Mouse (Mus musculus) kidney, postnatal 4 days (tissue): ENCODE measurements around the gene Plcb4.

Experiments used
- DNase-seq, 2 experiments: peaks; one replicate each; pipeline ENCODE4 v3.0.0; 2021; ENCODE audit warnings: mixed read lengths in 2 of 2

Plcb4 gene

DNA sequence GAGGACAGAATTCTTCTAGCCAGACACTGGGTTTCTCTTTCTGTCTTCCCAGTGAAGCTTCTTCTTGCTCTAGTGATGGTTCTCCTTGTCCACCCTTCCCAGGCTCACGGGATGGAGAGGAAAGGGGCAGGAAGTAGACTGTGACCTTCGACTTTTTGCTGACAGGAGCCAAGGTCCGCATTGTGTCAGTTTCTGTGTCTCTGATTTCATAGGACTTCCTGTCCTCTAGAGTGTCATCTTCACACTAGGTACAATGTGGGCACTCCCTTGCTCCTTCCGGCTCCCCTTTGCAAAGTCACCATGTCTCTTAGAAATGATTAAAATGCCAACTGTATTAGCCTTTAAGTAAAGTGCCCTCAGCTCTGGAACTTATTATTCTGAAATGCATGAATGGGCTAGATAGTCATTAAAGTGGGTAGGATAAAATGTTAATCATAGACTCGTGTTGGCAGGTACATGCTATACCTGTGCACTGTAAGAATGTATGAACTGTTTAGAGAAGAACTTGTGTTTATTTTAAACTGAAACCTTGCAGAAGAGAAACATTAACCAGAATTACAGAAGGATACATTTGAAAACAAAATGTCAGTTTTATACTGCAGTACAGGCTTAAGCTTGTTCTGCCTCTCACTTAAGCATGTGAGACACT is 152.8 kb downstream of the Plcb4 start:
- peak; percentile 15 to 28 for DNase-seq

DNA sequence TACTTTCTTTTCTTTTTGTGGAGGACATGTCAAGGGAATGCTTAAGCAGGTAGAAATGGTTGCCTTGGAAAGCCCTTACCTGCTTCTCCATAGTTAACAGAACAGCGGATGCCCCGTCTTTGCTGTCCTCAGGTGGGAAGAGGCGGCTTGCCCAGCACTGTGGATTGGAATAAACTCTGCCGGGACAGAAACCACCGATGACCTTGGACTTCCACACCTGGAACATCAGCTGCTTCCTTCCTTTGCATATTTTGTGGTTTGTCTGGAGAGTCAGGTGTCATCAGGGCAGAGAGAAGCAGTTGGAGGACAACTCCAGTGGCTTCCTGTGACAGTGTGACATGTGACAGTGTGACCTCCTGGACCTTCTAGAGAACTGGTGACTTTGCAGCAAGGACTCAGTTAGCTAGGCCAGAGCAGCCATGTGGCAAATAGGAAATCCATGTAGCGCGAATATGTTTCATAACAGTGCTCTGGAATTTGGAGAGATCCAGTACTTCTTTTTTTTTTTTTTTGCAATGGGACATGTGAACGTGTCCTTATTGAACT is 154.0 kb downstream of the Plcb4 start:
- no peak for DNase-seq

DNA sequence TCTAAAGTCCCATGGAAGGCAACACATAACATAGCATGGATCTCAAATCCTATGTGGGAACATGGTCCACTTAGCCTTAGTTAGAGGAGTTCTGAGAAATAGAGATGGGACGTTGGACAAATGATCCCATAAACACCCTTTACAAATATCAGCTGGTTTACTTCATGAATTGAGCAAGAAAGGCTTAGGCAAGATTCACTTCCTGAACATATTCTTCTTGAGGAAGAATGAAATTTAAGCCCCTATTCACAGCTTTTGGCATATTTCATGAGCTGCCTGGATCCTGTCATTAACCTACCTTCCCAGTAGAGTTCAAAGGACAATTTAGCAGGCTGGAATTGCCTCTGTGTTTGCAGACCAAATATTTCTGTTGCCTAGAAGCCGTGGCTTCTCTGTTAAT is 161.9 kb downstream of the Plcb4 start:
- no peak for DNase-seq

DNA sequence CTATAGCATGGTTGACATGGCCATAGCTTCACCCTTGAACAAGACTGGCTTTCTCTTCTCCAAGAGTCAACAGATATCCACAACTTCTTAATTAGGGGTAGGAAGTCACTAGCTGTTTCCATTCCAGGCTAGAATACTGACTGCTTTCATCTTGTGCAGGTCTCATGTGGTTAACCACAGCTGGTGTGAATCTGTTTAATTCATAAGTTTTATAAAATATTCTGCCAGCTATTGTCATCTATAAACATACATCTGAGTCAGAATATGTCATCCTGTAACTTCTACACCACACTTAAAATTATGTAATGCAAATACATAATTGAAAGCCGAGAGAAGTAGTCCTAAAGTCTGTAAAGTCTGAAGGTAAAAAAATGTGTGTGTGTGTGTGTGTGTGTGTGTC is 164.9 kb downstream of the Plcb4 start:
- no peak for DNase-seq

DNA sequence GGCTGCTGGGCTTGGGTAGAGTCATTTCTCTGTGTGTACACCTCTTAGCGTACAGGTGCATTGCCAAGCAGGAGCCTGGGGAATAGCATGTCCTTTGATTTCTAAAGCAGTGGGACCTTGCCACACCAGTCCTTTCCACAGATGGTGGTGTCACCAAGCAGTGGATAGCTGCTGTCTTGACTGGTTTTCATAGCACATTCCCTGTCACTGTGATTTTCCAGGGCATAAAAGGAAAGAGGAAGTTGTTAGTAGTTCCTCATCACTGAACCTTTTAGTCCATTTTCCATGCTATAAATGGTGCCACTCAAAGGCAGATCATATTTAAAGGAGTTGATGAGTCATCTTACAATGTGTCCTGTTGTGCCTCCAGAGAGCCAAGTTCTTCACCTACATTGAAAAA is 165.9 kb downstream of the Plcb4 start:
- no peak for DNase-seq

DNA sequence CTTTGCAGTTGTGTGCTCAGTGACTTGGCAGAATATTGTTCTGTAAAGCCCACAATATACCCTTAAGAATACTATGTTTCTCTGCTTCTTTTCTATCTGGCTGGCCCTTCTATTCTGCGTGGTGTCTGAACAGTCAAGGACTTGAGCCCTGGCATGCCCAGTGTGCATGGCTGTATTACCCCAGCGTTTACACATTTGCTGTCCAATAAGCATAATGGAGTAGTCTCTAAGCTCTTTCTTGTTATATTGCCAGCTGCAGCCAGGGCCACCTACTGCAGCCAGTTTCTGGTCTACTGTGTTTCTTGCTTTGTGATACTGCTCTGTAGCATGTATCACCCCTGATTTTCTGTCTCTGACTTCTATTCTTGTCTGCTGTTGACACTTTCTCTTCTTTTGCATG is 166.8 kb downstream of the Plcb4 start:
- no peak for DNase-seq

DNA sequence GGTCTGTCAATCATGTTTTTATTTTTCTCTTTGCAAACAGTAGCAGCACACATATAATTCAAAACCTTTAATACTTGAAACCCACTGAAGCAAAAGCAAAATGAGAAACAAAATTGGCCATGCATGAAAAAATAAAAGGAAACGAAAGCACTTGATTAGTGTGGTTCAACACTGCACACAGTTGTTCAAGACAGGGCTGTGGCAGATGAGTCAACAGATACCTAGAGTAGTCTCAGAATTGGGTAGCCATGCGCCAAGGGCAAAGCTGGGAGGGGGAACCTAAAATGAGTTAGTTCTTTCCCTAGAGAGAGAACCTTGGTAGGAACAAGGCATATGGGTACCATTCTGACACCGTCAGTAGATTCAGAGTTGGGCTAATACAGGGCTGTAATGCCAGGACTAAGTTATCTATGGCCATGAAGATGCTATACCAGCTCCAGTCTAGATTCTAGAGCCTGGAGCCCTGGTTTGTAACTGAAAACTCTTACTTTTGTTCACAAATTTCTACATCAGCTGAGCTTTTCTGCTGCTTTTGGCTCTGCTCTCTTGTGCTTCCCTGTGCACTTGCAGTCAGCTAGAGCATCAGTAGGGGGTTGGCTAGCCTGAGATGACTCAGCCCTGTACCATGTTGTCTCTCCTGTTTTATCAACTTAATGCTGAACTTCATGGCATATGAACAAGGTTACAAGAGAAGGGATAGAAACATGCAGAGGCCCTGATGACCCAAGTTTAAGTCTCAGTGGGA is 168.0 kb downstream of the Plcb4 start:
- DNase-seq = no peak

DNA sequence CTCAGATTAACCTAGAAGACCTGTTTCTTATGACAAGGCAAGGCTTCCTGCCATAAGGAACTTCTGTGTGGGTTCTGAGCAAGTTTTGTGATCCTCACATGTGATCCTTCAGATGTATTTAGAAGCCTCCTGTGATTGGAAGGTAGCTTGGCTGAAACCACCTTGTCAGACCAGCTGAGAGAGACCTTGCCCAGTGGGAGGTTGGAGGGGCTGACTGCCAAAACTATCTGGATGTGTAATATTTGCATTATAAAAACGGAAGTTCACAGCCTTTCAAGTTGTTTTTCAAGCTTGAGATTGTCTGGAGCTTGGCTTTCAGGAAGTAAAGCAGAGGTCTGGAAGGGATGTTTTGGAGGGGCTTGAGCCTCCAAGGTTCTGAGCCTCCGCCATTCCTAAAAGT is 169.6 kb downstream of the Plcb4 start:
- DNase-seq = no peak

DNA sequence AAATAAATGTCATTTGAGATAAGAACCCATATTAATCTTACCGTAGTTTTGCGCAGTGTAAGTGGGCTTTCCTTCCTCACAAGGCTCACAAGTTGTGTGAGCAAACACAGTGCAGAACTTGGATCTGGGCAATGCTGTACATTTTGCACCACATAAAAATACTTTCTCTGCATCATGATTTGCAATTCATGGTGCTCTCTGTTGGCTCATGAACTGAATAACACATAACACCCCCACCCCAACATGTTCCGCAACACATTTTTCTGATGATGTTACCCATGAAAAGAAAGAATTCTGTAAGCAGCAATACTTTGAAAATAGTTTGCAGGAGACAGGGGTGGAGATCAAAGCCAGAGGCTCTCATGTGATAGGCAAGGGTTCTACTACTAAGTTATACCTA is 174.9 kb downstream of the Plcb4 start:
- DNase-seq = no peak

DNA sequence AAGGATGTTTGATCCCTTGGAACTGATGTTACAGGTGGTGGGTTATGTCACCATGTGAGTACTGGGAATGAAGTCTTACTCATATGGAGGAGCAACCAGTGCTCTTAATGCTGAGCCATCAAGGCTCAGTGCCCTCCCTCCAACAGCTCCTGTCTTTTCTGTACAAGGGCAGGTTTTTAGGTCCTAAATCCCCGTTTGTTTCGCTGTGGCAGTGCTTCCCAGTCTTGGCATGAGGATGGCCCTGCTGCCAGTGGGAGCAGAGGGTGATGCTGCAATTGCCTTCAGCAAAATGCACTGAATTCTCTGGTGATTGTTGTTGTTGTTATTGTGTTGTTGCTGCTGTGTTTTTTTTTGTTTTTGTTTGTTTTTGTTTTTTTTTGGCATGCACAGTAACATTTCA is 175.6 kb downstream of the Plcb4 start:
- DNase-seq = no peak

DNA sequence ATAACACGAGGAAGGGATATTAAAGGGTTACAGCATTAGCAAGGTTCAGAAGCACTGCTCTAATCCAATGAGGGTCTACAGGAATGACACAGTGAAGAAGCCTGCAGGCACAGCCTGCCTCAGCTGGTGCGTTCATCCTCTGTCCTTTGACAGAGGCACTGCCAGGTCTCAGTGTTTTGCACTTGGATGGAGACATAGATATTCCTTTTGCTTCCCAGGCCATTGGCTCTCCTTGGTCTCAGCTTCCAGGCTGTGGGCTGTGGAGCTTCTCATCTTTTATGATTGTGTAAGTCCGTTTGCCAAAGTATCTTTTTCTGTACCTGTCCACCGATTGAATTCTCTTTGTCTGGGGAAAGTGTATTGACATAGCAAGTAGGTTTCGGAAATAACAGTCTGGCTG is 177.1 kb downstream of the Plcb4 start:
- DNase-seq = no peak

DNA sequence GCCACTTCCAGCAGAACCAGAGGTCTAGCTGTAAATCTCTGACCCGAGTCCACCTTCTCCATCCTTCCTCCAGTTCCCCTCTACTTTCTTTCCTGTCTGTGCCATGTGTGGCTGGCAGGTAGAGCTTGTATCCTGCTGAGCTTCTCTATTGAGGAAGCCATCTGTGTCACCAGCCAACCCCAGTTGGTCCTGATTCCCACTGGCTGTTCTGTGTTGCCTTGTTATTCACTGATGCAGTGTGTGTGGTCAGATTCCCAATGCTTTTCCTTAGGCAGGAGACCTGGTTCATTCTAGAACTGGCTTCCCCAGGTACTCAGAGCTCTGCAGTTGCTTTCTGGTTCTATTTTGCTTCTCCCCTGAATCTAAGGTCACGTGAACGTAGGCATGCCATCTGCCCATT is 177.6 kb downstream of the Plcb4 start:
- DNase-seq = no peak

DNA sequence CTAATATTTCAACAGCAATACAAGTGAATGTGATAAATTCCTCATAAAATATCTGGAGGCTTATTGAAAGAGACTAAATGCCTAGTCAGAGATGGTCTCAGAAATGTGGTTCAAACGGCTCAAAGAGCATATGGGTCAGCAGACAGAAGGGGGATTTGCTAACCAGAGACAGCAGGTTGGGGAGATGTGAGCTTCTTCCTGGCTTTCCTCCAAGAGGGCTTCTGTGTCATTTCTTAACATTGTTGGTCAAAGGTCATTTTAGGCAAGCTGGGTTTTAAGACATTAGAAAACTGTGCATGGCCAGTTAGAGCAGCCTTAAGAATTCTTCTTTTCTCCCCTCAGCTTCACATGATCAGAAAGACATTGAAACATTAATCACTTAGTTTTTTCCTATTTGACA is 178.9 kb downstream of the Plcb4 start:
- no peak for DNase-seq

DNA sequence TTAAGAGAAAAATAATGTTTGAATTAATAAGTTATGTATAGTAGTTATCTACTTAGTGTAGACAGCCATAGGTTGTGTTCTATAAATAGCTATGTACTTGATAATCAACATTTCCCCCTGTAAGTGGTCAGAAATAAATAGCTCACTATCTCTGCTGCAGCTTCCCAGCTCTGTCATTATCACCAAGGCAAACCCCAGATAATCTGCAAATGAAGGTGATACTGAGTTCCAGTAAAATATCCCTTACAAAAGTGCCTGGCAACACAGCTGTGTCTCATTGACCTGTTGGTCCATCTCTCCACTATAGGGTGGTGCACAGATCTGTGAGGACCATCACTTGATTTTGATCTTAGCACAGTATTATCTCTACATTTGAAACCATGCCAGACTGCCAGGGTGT is 179.3 kb downstream of the Plcb4 start:
- DNase-seq = no peak

DNA sequence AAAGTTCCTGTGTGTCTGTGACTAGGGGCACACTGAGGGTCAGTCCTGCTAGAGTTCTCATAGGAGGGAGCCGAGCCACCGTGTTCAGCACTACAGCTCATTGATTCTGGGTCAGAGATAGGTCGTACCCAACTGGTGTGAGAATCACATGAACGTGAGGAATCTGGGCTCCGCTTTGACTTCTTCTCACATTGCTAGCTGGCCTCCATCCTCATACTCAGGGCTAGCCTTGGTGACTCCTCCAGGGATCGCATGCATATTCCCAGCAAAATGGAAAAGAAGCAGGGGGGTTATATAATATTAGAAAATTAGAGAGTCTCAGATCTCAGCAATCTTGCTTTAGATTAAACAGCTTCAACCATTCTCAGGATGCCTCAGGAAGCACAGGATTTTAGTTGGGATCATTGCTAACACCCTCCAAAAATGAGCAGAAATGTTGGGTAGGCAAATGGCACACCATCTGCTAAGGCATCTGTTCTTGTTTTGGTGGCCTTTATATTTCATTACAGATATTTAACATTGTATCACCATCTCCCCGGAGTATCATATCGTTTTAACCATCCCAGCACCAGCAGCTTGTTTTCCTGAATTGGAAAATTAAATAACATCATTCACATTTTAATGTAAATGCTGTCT is 180.0 kb downstream of the Plcb4 start:
- DNase-seq = no peak

DNA sequence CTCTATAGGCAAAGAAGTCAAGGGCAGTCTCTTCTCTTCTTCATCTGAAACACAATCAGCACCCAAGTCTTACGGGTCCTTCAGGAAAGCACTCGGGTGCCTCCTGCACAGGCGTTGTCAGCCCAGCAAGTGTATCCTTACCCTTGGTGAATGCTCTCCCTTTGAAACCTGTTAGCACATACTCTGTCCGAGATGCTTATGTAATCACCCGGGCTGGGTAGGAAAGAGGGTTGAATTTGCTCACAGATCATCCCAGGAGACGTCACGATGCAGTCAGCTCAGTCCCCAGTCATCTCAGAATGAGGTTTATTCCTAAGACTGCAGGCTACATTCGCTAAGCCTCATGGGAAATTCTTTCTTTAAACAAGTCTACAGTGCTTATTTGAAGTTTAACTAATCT is 184.9 kb downstream of the Plcb4 start:
- DNase-seq = no peak

DNA sequence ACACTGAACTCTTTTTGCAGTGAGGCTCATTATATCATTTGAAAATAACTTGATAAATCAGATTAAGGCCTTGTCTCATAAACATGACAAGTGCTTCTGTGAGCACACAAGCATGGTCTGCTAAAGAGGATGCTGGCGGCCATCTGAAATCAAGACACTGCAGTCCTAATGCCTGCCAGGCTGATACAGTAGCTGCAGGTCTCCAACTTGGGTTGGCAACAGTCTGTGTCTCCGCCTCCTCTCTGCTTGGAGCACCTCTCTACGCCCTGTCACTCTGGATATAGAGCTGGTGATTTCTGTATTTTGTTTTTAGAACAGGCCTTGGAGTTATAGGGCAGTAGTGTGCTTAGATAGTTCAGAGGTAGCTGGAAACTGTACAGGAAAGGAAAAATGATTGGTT is 188.1 kb downstream of the Plcb4 start:
- peak in 1 of 2 experiments; percentile 11 for DNase-seq

DNA sequence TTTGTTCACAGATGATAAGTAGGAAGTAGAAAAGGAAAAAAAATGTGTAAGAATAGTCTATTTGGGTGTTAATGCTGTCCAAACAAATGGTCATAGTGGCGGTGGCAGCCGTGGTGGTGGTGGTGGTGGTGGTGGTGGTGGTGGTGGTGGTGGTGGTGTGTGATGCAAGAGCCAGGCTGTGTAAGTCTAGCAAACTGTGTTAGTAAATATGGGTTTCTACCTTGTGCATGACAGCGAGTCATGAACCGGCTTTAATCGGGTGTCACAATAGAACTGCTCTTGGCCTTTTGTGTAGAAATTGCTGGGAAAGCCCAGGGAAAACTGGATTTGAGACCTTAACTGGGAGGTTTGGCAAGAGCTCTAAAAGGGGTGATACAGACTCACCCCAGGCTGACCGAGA is 188.9 kb downstream of the Plcb4 start:
- DNase-seq = no peak

DNA sequence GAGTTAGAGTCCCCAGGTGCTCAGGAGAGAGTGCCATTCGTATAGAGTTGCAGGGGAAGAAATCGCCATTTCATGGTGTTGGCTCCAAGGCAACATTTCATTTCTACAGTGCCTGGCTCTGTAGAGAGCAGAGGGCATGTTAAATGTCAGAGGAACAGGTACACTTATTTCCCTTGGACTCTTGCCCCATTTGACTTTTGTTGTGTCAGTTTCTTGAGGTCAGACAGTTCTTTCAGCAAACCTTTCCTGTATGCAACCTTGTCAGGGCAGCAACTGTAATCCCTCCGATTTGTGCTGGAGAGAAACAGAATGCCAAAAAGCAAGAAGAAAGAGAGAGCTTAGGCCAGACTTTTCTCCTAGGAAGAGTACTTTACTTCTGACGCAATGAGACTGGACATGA is 189.4 kb downstream of the Plcb4 start:
- DNase-seq = no peak

DNA sequence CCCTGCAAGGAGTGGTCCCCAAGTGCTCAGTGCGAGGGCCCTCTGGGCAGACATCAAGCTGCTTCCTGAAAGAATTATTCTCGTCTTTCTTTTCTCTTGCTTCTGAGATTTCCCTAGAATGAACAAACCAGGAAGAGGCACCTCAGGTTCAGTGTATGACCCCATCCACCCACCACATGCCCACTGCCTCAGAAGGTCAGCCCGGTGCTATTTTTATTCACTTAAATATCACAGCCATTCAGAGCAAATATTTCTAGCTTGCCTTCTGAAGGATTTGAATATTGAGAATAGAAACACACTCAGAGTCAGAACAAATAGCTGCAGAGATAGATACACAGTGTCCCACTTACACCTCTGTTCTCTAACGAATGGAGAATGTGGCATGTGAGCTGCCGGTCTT is 193.2 kb downstream of the Plcb4 start:
- DNase-seq = no peak

DNA sequence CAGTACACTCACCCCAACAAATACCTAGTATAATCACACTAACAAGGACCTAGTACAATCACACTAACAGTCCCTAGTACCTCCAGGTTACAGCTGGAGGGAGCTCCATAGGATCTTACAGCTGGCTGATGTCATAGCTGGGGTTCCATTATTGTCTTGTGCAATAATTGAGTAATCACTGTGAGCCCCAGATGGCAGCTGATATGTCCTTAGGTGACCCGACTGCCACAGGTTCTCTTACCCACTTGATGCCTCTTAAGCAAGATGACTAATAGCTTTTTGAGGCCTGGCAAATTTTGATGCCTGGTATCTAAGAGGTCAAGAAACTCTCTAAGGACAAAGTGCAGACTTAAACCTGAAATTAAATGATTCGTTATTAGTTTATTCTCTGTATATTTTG is 194.3 kb downstream of the Plcb4 start:
- no peak for DNase-seq

DNA sequence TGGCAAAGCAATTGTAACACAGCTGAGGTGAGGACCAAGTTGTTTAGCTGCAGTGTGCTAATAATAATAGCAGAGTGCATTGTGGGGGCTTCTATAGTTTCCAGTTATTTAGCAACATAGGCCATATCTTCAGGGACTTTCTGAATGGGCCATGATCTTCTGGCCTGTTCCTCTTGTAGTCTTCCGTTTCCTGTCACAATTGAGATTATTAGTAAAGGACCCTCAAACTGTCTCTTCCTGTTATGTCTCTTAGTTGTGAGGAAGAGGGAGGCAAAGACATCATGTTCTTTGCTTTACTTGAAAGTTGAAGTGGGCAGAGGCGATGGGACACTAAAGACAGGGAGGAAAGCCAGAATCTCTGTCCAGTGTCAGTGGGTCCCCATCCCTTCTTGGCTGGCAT is 195.2 kb downstream of the Plcb4 start:
- no peak for DNase-seq

DNA sequence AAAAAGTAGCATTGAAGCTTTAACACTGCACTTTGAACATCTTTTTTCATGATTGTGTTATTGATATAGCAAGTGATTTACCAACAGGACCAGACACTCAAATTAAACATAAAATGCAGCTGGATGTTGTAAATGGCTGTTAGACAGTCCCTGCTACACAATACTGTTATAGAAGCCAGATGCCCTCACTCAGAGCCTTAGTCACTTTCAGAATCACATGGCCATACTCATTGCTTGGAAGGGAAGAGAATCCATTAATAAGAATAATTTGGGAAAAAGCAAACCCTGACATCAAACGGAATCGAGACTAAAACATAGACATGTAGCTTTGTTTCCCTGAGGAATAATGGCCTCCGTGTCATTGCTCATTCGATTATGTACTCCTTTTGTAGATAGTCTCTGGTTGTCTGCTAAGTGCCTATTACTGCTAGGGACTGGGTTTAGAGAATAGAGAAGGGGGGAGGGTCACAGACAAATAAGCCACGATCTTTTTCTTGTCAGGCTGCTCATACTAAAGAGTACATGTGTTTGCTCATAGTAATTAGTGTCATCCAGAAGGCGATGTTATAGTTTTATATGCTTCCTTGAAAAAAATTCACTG is 197.2 kb downstream of the Plcb4 start:
- DNase-seq = no peak

DNA sequence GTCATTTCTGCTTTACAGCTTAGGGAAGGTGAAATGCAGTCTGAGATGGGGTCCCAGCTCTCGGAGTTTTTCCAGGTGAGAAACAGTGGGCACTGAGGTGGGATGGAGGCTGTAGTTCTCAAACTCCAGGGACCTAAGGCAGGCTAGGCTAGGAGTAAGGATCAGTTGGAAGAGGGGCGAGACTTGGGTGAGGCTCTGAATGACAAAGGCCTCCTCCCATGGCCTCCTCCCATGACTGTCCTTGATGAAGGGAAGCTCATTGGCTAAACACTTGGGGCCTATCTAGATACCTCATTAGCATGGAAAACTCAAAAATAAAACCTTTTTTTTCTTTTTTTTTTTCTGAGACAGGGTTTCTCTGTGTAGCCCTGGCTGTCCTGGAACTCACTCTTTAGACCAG is 198.0 kb downstream of the Plcb4 start:
- no peak for DNase-seq
